8 mouse cellular contexts compared by ENCODE assay signal in genomic region chr4:21688703-21689200, GRCm38 (mm10). TPM values are rescaled to one million over a fixed set of nuclear protein-coding genes. Genes with fewer than 3 reads are reported as not detected.
DNase-seq lines count a peak whose midpoint lies in the region; ATAC-seq and TF ChIP-seq lines count a peak whose summit lies in the region.

No protein-coding gene starts in this region.

- no peak for TF ChIP-seq CTCF in spleen, adult 2 months (IDR thresholded peaks at IDR 0.05; ENCODE audit: extremely low read depth, insufficient read depth, insufficient read length, insufficient replicate concordance)

- H3K27me3 ChIP-seq in spleen, adult 2 months (ENCODE audit: control insufficient read depth, insufficient read depth, low read length) = peaks cover 20% of the 10 kb centered on the region
- H3K27me3 ChIP-seq in hindbrain, embryonic 16.5 days (replicated peaks; ENCODE audit: control insufficient read depth, insufficient read depth, low read length) = peaks cover 43% of the 10 kb centered on the region

- 2% methylated on average over 60 of the region's 64 CpGs for WGBS in spleen, adult 2 months
- under 1% methylated on average over 53 of the region's 64 CpGs for WGBS in hindbrain, embryonic 16.5 days

- no peaks in the 10 kb centered on the region for H3K9me3 ChIP-seq in hindbrain, embryonic 16.5 days (ENCODE audit: control insufficient read depth, low read length)

- peaks cover 6% of the 10 kb centered on the region; the same call in 1 of the 2 replicates for H3K4me1 ChIP-seq in spleen, adult 2 months (ENCODE audit: control insufficient read depth, insufficient read depth, insufficient read length)
- H3K4me1 ChIP-seq in hindbrain, embryonic 16.5 days (ENCODE audit: control insufficient read depth, insufficient read depth, low read depth, low read length) = peaks cover 11% of the 10 kb centered on the region

- TF ChIP-seq POLR2A in spleen, adult 2 months (IDR thresholded peaks at IDR 0.05; ENCODE audit: low read depth, low read length) = no peak

- peak; percentile 20 to 32 for DNase-seq in adrenal gland, adult 18-20 months (ENCODE audit: low spot score in 2 of 2)
- DNase-seq in adrenal gland, adult 8-10 months = no peak
- DNase-seq in spleen, adult 2 months (ENCODE audit: low read depth in 1 of 2, low spot score in 2 of 2) = no peak
- no peak for DNase-seq in spleen, postnatal 36 days (ENCODE audit: low spot score in 2 of 2)
- peak; percentile 6 for DNase-seq in lung, postnatal 10 days
- peak; percentile 62 for DNase-seq in yolk sac, embryonic 10.5 days (ENCODE audit: low spot score)
- DNase-seq in urinary bladder, postnatal 25 days (ENCODE audit: low spot score) = no peak

- no peaks in the 10 kb centered on the region for H3K36me3 ChIP-seq in spleen, adult 2 months (ENCODE audit: control insufficient read depth, insufficient read depth, low read length)
- no peaks in the 10 kb centered on the region for H3K36me3 ChIP-seq in hindbrain, embryonic 16.5 days (ENCODE audit: control insufficient read depth, insufficient read depth, low read length)

- peak; percentile 65 for ATAC-seq in hindbrain, embryonic 16.5 days

- H3K9ac ChIP-seq in hindbrain, embryonic 16.5 days (ENCODE audit: low read depth, low read length) = peak overlapping the region; percentile 61

- no peak overlapping the region for H3K27ac ChIP-seq in spleen, adult 2 months (ENCODE audit: insufficient read depth, low read length)
- H3K27ac ChIP-seq in hindbrain, embryonic 16.5 days (ENCODE audit: low read depth, low read length) = peak overlapping the region; percentile 27; the same call in 1 of the 2 replicates

- H3K4me3 ChIP-seq in spleen, adult 2 months (ENCODE audit: extremely low read depth, insufficient read depth, insufficient read length) = peak overlapping the region; percentile 36; the same call in 1 of the 2 replicates
- peak overlapping the region; percentile 51 for H3K4me3 ChIP-seq in hindbrain, embryonic 16.5 days (ENCODE audit: low read length)

- H3K4me2 ChIP-seq in hindbrain, embryonic 16.5 days (ENCODE audit: low read length) = peak overlapping the region; percentile 81

RNA-seq across cellular contexts. Expression of gene Prdm13, which starts 3.0 kb away (rescaled TPM):
- not detected for total RNA-seq in adrenal gland, adult 18-20 months (2021)
- total RNA-seq in adrenal gland, adult 8-10 months (2022) = not detected
- not detected in 2 replicates for polyA plus RNA-seq in spleen, adult 2 months (2012; rRNA removed)
- 0.36 and 0.48 TPM in 2 replicates for polyA plus RNA-seq in hindbrain, embryonic 16.5 days (2015; fragmentation: Nextera tagmentation; extraction: Ambion mirVana)

RNA-seq across cellular contexts. Expression of gene Ccnc, which starts 38.7 kb away (rescaled TPM):
- 10 to 100 TPM; 21.2 to 23.7 TPM for total RNA-seq in adrenal gland, adult 18-20 months (2021)
- total RNA-seq in adrenal gland, adult 8-10 months (2022) = 10 to 100 TPM; 20.6 to 29.6 (median 27.5) TPM
- 1.9 and 2.3 TPM in 2 replicates for polyA plus RNA-seq in spleen, adult 2 months (2012; rRNA removed)
- polyA plus RNA-seq in hindbrain, embryonic 16.5 days (2015; fragmentation: Nextera tagmentation; extraction: Ambion mirVana) = 68.7 and 72.4 TPM in 2 replicates

Comparison
In these comparisons a context has a peak if more than half of its experiments do, and no peak if none do; other contexts are left out.
1. DNase-seq: peak in adrenal gland, adult 18-20 months (2 of 2), lung, postnatal 10 days (single experiment) and yolk sac, embryonic 10.5 days (single experiment); none in adrenal gland, adult 8-10 months (single experiment), spleen, adult 2 months (0 of 2), spleen, postnatal 36 days (0 of 2) and urinary bladder, postnatal 25 days (single experiment).